Mouse (Mus musculus) MEL (cell line): Measurements from ENCODE around the gene Commd9. TPM values are rescaled to one million over a fixed set of nuclear protein-coding genes. Genes with fewer than 3 reads are reported as not detected.

Experiments used
- DNase-seq: peaks from one replicate; pipeline ENCODE4 v3.0.0; 2011; ENCODE audit warnings: low read depth, low spot score
- H3K27ac ChIP-seq: 2 replicates; pipeline ENCODE4 v1.5.1; 2012; ENCODE audit warnings: low read depth, mild to moderate bottlenecking, control low read depth, low read length, moderate library complexity; ENCODE audit not compliant: control insufficient read depth
- H3K27me3 ChIP-seq, 2 experiments: fragments of 150-350 bp in 1 of 2; sonication (generic) in 1 of 2; 2 replicates each; pipeline ENCODE4 v1.6.1; 2012; ENCODE audit warnings: low read length in 2 of 2, mild to moderate bottlenecking in 2 of 2, improper control_type of control experiment in 1 of 2, moderate library complexity in 1 of 2; ENCODE audit not compliant: insufficient read depth in 2 of 2, control insufficient read depth in 1 of 2
- H3K36me3 ChIP-seq, 2 experiments: 2 replicates each; pipeline ENCODE4 v1.6.1; 2012 to 2014; ENCODE audit warnings: low read length in 2 of 2, improper control_type of control experiment in 1 of 2, inconsistent platforms in 1 of 2, mild to moderate bottlenecking in 1 of 2; ENCODE audit not compliant: insufficient read depth in 2 of 2, control insufficient read depth in 1 of 2
- H3K4me1 ChIP-seq, 2 experiments: fragments of 150-350 bp in 1 of 2; sonication (generic) in 1 of 2; 2 replicates each; pipeline ENCODE4 v1.6.1; 2012; ENCODE audit warnings: low read length in 2 of 2, improper control_type of control experiment in 1 of 2, mild to moderate bottlenecking in 1 of 2; ENCODE audit not compliant: insufficient read depth in 2 of 2, control insufficient read depth in 1 of 2
- H3K4me3 ChIP-seq, 2 experiments: fragments of 150-350 bp in 1 of 2; sonication (generic) in 1 of 2; 2 replicates each; pipeline ENCODE4 v1.5.1; 2012; ENCODE audit warnings: low read depth in 2 of 2, low read length in 2 of 2, mild to moderate bottlenecking in 2 of 2, moderate library complexity in 2 of 2, control low read depth in 1 of 2, improper control_type of control experiment in 1 of 2; ENCODE audit not compliant: control insufficient read depth in 1 of 2, insufficient read depth in 1 of 2
- H3K79me2 ChIP-seq: 2 replicates; pipeline ENCODE4 v1.6.1; 2012; ENCODE audit warnings: mild to moderate bottlenecking, low read length, moderate library complexity; ENCODE audit not compliant: control insufficient read depth, poor library complexity, insufficient read depth
- H3K9ac ChIP-seq: 2 replicates; pipeline ENCODE4 v1.6.1; 2012; ENCODE audit warnings: low read depth, mild to moderate bottlenecking, control low read depth, low read length, moderate library complexity; ENCODE audit not compliant: control insufficient read depth, poor library complexity, severe bottlenecking
- H3K9me3 ChIP-seq: fragments of 150-350 bp; sonication (generic); replicated peaks from 2 replicates; pipeline ENCODE4 v1.6.1; 2012; ENCODE audit warnings: mild to moderate bottlenecking, low read length, improper control_type of control experiment, moderate library complexity; ENCODE audit not compliant: insufficient read depth
- CHD1 ChIP-seq: IDR thresholded peaks from 2 replicates; pipeline ENCODE4 v1.6.1; 2012; ENCODE audit warnings: low read depth, mild to moderate bottlenecking, inconsistent platforms, low read length, improper control_type of control experiment
- CHD2 ChIP-seq: IDR thresholded peaks from 2 replicates; pipeline ENCODE4 v1.6.1; 2011; ENCODE audit warnings: low read length, improper control_type of control experiment
- E2F4 ChIP-seq: IDR thresholded peaks from 2 replicates; pipeline ENCODE4 v1.6.1; 2011; ENCODE audit warnings: low read depth, low read length, improper control_type of control experiment, borderline replicate concordance
- EP300 ChIP-seq, 2 experiments: IDR thresholded peaks; 2 replicates each; pipeline ENCODE4 v1.6.1; 2011; ENCODE audit warnings: improper control_type of control experiment in 2 of 2, low read length in 2 of 2, low read depth in 1 of 2, mild to moderate bottlenecking in 1 of 2
- ETS1 ChIP-seq: IDR thresholded peaks from 2 replicates; pipeline ENCODE4 v1.6.1; 2012; ENCODE audit warnings: low read depth, mild to moderate bottlenecking, inconsistent platforms, low read length, improper control_type of control experiment, moderate library complexity
- GABPA ChIP-seq: IDR thresholded peaks from 2 replicates; pipeline ENCODE4 v1.6.1; 2012; ENCODE audit warnings: low read depth, mild to moderate bottlenecking, inconsistent platforms, low read length, improper control_type of control experiment, moderate library complexity
- GATA1 ChIP-seq: IDR thresholded peaks from 2 replicates; pipeline ENCODE4 v1.6.1; 2011; ENCODE audit warnings: low read depth, low read length, improper control_type of control experiment
- HCFC1 ChIP-seq: IDR thresholded peaks from 2 replicates; pipeline ENCODE4 v1.6.1; 2012; ENCODE audit warnings: low read depth, mild to moderate bottlenecking, inconsistent platforms, low read length, improper control_type of control experiment, moderate library complexity
- JUND ChIP-seq: IDR thresholded peaks from 2 replicates; pipeline ENCODE4 v1.6.1; 2011; ENCODE audit warnings: low read depth, mild to moderate bottlenecking, improper control_type of control experiment, low read length
- MAFK ChIP-seq: IDR thresholded peaks from 2 replicates; pipeline ENCODE4 v1.6.1; 2011; ENCODE audit warnings: low read depth, mild to moderate bottlenecking, low read length, improper control_type of control experiment, borderline replicate concordance
- MAZ ChIP-seq: IDR thresholded peaks from 2 replicates; pipeline ENCODE4 v1.6.1; 2012; ENCODE audit warnings: low read depth, mild to moderate bottlenecking, inconsistent platforms, low read length, improper control_type of control experiment
- MEF2A ChIP-seq: IDR thresholded peaks from 2 replicates; pipeline ENCODE4 v1.6.1; 2014; ENCODE audit warnings: low read depth, mild to moderate bottlenecking, inconsistent platforms, low read length, improper control_type of control experiment; ENCODE audit not compliant: poor library complexity, insufficient replicate concordance, severe bottlenecking; ENCODE audit errors: extremely low read depth
- NELFE ChIP-seq: IDR thresholded peaks from 2 replicates; pipeline ENCODE4 v1.6.1; 2011; ENCODE audit warnings: low read depth, low read length, improper control_type of control experiment
- NRF1 ChIP-seq: IDR thresholded peaks from 2 replicates; pipeline ENCODE4 v1.6.1; 2014; ENCODE audit warnings: low read depth, mild to moderate bottlenecking, inconsistent platforms, low read length, improper control_type of control experiment, moderate library complexity; ENCODE audit not compliant: poor library complexity, insufficient read depth, severe bottlenecking
- POLR2AphosphoS2 ChIP-seq: IDR thresholded peaks from 2 replicates; pipeline ENCODE4 v1.6.1; 2011; ENCODE audit warnings: low read length, improper control_type of control experiment
- RCOR1 ChIP-seq: IDR thresholded peaks from 2 replicates; pipeline ENCODE4 v1.6.1; 2012; ENCODE audit warnings: low read depth, mild to moderate bottlenecking, inconsistent platforms, low read length, improper control_type of control experiment
- SIN3A ChIP-seq: IDR thresholded peaks from 2 replicates; pipeline ENCODE4 v1.6.1; 2012; ENCODE audit warnings: low read length, improper control_type of control experiment, inconsistent platforms
- TBP ChIP-seq: IDR thresholded peaks from 2 replicates; pipeline ENCODE4 v1.8.0; 2011; ENCODE audit warnings: low read depth, low read length, improper control_type of control experiment
- UBTF ChIP-seq: IDR thresholded peaks from 2 replicates; pipeline ENCODE4 v1.6.1; 2012; ENCODE audit warnings: low read depth, mild to moderate bottlenecking, inconsistent platforms, low read length, improper control_type of control experiment, moderate library complexity, borderline replicate concordance; ENCODE audit not compliant: insufficient read depth
- ZMIZ1 ChIP-seq: IDR thresholded peaks from 2 replicates; pipeline ENCODE4 v1.6.1; 2012; ENCODE audit warnings: low read depth, mild to moderate bottlenecking, inconsistent platforms, low read length, improper control_type of control experiment, moderate library complexity
- polyA plus RNA-seq, 2 experiments: library from polyadenylated mRNA; stranded (reverse) in 1 of 2; unstranded in 1 of 2; fragments of >175 nt in 1 of 2; fragments of >200 nt in 1 of 2; gene quantifications; 2 replicates each; pipeline versions ENCODE4 v1.2.1 to v1.2.4; 2012; ENCODE audit warnings: low replicate concordance in 2 of 2, low read depth in 1 of 2; ENCODE audit not compliant: insufficient read length in 2 of 2, insufficient read depth in 1 of 2, missing spikeins in 1 of 2
- total RNA-seq: library from RNA; depleted of rRNA; stranded (reverse); fragments of 300-350 nt; gene quantifications from 2 replicates; pipeline ENCODE4 v1.2.3, GENCODE M21; 2012

Commd9 gene
- total and polyA plus RNA-seq, 3 experiments = 57.6 to 62.8 TPM; not detected in 1

GRCm38 (mm10) chr2:101920136-101920554 is 34.1 kb downstream of the Commd9 start:
- Histone ChIP-seq H3K27me3 (no peaks in the 10 kb centered on the region; a peak in 2 of 4 replicates), H3K9ac (no peak overlapping the region), H3K4me3 (no peak overlapping the region), H3K9me3 (no peaks in the 10 kb centered on the region), H3K27ac (no peak overlapping the region), H3K4me1 (no peaks in the 10 kb centered on the region), H3K36me3 (no peaks in the 10 kb centered on the region), H3K79me2 (no peaks in the 10 kb centered on the region)
- DNase-seq = no peak
- TF ChIP-seq NELFE (no peak), ZMIZ1 (no peak), NRF1 (no peak), GABPA (no peak)

DNA sequence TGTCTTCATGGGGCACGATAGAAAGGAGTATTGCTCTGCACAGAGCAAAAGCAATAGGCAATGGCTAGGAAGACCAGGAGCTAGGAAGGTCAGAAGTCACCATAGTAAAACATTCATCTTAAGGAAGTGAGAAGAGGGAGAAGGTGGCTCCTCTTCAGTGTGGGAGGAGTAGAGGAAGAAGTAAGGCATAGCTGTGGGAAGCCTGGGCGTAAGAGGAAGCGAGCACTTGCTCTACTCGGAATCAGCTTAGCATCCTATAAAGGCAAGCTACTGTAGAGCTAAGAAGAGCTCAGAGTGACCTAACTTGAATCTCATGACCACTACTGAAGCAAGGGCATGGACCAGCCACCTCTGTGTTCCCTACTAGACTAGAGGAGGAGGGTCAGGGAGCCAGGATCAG is 36.3 kb downstream of the Commd9 start:
- H3K9me3 ChIP-seq = no peaks in the 10 kb centered on the region
- no peak overlapping the region for H3K27ac ChIP-seq
- H3K9ac ChIP-seq = no peak overlapping the region
- H3K4me3 ChIP-seq = no peak overlapping the region
- no peaks in the 10 kb centered on the region for H3K79me2 ChIP-seq
- no peaks in the 10 kb centered on the region for H3K4me1 ChIP-seq
- H3K27me3 ChIP-seq = peaks cover 0 to 2% of the 10 kb centered on the region in 2 experiments; a peak in 2 of 4 replicates
- peak; percentile 35 for DNase-seq
- no peaks in the 10 kb centered on the region for H3K36me3 ChIP-seq
- no peak for TF ChIP-seq GATA1
- TF ChIP-seq RCOR1 = no peak
- no peak for TF ChIP-seq MEF2A
- no peak for TF ChIP-seq POLR2AphosphoS2
- no peak for TF ChIP-seq EP300 (IDR thresholded peaks at IDR 0.05; ENCODE audit: low read depth in 1 of 2, low read length in 2 of 2)
- no peak for TF ChIP-seq E2F4
- no peak for TF ChIP-seq JUND
- TF ChIP-seq CHD1 = no peak
- TF ChIP-seq TBP = no peak
- no peak for TF ChIP-seq NELFE
- TF ChIP-seq UBTF = no peak
- TF ChIP-seq ETS1 = no peak
- no peak for TF ChIP-seq HCFC1
- TF ChIP-seq MAFK = no peak
- no peak for TF ChIP-seq MAZ
- TF ChIP-seq SIN3A = no peak
- no peak for TF ChIP-seq CHD2
